Mouse (Mus musculus): ENCODE measurements around the gene Peg12.

- no peak for TF ChIP-seq EP300 (optimal IDR thresholded peaks at IDR 0.05)
- peak; percentile 74 for TF ChIP-seq CTCF (IDR thresholded peaks at IDR 0.05; ENCODE audit: low read depth)
Measured at GRCm38 (mm10) chr7:62428337-62428736, 36.0 kb downstream of the Peg12 start.
